Mouse (Mus musculus): ENCODE results near the gene Mecom. TPM values are rescaled to one million over a fixed set of nuclear protein-coding genes. Genes with fewer than 3 reads are reported as not detected.

The Mecom gene
- total and polyA plus RNA-seq, 3 experiments: not detected

- Histone ChIP-seq H3K4me1 (ENCODE audit: control insufficient read depth in 1 of 2, insufficient read depth in 2 of 2) (peaks cover 0 to 7% of the 10 kb centered on the region in 2 experiments; a peak in 1 of 4 replicates), H3K27ac (ENCODE audit: insufficient read depth, low read depth) (no peak overlapping the region), H3K27me3 (replicated peaks) (no peaks in the 10 kb centered on the region), H3K4me3 (replicated peaks in 1 of 3; ENCODE audit: low read depth in 2 of 3, low read length in 2 of 3, poor library complexity in 1 of 3) (no peak overlapping the region), H3K4me2 (ENCODE audit: insufficient read depth, low read depth, poor library complexity, severe bottlenecking) (no peak overlapping the region), H3K9ac (ENCODE audit: insufficient read depth, low read depth) (no peak overlapping the region), H3K79me2 (replicated peaks; ENCODE audit: control insufficient read depth, extremely low read depth, insufficient read depth, poor library complexity, severe bottlenecking) (no peaks in the 10 kb centered on the region), H3K36me3 (replicated peaks in 1 of 2; ENCODE audit: control insufficient read depth in 1 of 2, insufficient read depth in 1 of 2, low read length in 1 of 2) (no peaks in the 10 kb centered on the region), H3K9me3 (replicated peaks; ENCODE audit: low read length) (no peaks in the 10 kb centered on the region)
- dilution Hi-C loops (cut with MboI; ENCODE audit: extremely low pct_ligation_motif_present, extremely low pct_unique_long_range_greater_than_20kb, low sequenced_read_pairs): no loop called here
- no peak for DNase-seq (ENCODE audit: extremely low read depth)
- in situ Hi-C loops (cut with MboI; ENCODE audit: low pct_ligation_motif_present, low pct_unique_long_range_greater_than_20kb, low sequenced_read_pairs): no loop called here
- no peak for TF ChIP-seq USF2 (conservative IDR thresholded peaks at IDR 0.05; ENCODE audit: low read depth, low read length)
- no peak for TF ChIP-seq MAX (IDR thresholded peaks at IDR 0.05; ENCODE audit: low read length)
- TF ChIP-seq SIN3A (IDR thresholded peaks at IDR 0.05; ENCODE audit: low read length): no peak
- no peak for TF ChIP-seq IRF4 (IDR thresholded peaks at IDR 0.05; ENCODE audit: low read depth, low read length)
- TF ChIP-seq ETS1 (conservative IDR thresholded peaks at IDR 0.05; ENCODE audit: low read depth, low read length): no peak
- no peak for TF ChIP-seq USF1 (IDR thresholded peaks at IDR 0.05; ENCODE audit: low read depth, low read length)
- TF ChIP-seq EP300 (IDR thresholded peaks at IDR 0.05; ENCODE audit: low read length): no peak
- no peak for TF ChIP-seq UBTF (IDR thresholded peaks at IDR 0.05; ENCODE audit: low read depth, low read length)
- no peak for TF ChIP-seq NRF1 (IDR thresholded peaks at IDR 0.05; ENCODE audit: low read depth, low read length)
- TF ChIP-seq KAT2A (IDR thresholded peaks at IDR 0.05; ENCODE audit: insufficient replicate concordance, low read length): no peak
- TF ChIP-seq PAX5 (IDR thresholded peaks at IDR 0.05; ENCODE audit: low read length): no peak
- TF ChIP-seq MEF2A (IDR thresholded peaks at IDR 0.05; ENCODE audit: borderline replicate concordance, low read depth, low read length): no peak
- no peak for TF ChIP-seq MXI1 (IDR thresholded peaks at IDR 0.05; ENCODE audit: low read depth, low read length)
- TF ChIP-seq SMC3 (IDR thresholded peaks at IDR 0.05; ENCODE audit: low read depth, low read length): no peak
- no peak for TF ChIP-seq NELFE (IDR thresholded peaks at IDR 0.05; ENCODE audit: low read depth, low read length)
- TF ChIP-seq E2F4 (IDR thresholded peaks at IDR 0.05; ENCODE audit: insufficient replicate concordance, low read depth, low read length): no peak
Observed at GRCm38 (mm10) chr3:30464497-30464896, 83.3 kb downstream of the Mecom start.

DNA sequence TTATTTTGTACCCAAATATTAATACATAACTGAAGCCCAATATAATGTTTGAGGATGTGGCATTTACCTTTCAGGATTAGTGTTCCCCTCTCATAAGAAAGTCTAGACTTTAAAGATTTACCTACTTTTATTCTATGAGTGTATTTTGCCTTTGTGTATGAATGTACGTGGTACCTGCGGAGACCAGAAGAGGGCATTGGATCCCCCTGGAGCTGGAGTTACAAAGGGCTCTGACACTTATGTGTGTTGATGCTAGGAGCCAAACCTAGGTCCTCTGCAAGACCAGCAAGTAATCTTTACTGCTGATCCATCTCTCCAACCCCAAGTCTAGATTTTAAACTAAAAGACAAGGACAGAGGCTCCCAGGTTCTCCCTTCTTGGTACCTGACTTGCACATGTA lies 86.0 kb downstream of the Mecom start:
- H3K79me2 ChIP-seq (replicated peaks; ENCODE audit: control insufficient read depth, extremely low read depth, insufficient read depth, poor library complexity, severe bottlenecking): no peaks in the 10 kb centered on the region
- no peak overlapping the region for H3K9ac ChIP-seq (ENCODE audit: insufficient read depth, low read depth)
- no peaks in the 10 kb centered on the region for H3K9me3 ChIP-seq (replicated peaks; ENCODE audit: low read length)
- H3K4me3 ChIP-seq (replicated peaks in 1 of 3; ENCODE audit: low read depth in 2 of 3, low read length in 2 of 3, poor library complexity in 1 of 3): no peak overlapping the region
- H3K4me1 ChIP-seq (ENCODE audit: control insufficient read depth in 1 of 2, insufficient read depth in 2 of 2): no peaks in the 10 kb centered on the region
- in situ Hi-C loops (cut with MboI; ENCODE audit: low pct_ligation_motif_present, low pct_unique_long_range_greater_than_20kb, low sequenced_read_pairs): no loop called here
- no peaks in the 10 kb centered on the region for H3K36me3 ChIP-seq (replicated peaks in 1 of 2; ENCODE audit: control insufficient read depth in 1 of 2, insufficient read depth in 1 of 2, low read length in 1 of 2)
- DNase-seq (ENCODE audit: extremely low read depth): no peak
- H3K27ac ChIP-seq (ENCODE audit: insufficient read depth, low read depth): no peak overlapping the region
- H3K4me2 ChIP-seq (ENCODE audit: insufficient read depth, low read depth, poor library complexity, severe bottlenecking): no peak overlapping the region
- no peaks in the 10 kb centered on the region for H3K27me3 ChIP-seq (replicated peaks)
- dilution Hi-C loops (cut with MboI; ENCODE audit: extremely low pct_ligation_motif_present, extremely low pct_unique_long_range_greater_than_20kb, low sequenced_read_pairs): no loop called here
- TF ChIP-seq CHD2 (IDR thresholded peaks at IDR 0.05; ENCODE audit: low read length): no peak
- TF ChIP-seq CTCF (conservative IDR thresholded peaks at IDR 0.05 in 1 of 2, IDR thresholded peaks at IDR 0.05 in 1 of 2; ENCODE audit: low read depth in 2 of 2, low read length in 2 of 2): peak in 1 of 2 experiments; percentile 18; a peak in 1 of 4 replicates
- TF ChIP-seq USF1 (IDR thresholded peaks at IDR 0.05; ENCODE audit: low read depth, low read length): no peak
- no peak for TF ChIP-seq ELF1 (IDR thresholded peaks at IDR 0.05; ENCODE audit: low read depth, low read length)

Measured in CH12.LX (cell line).